Mouse (Mus musculus) ovary, postnatal 10 days (tissue): ENCODE data around the gene Sstr3.
A peak's percentile ranks its signal among the peaks of the same experiment; 100 is the strongest.

Source experiments
- DNase-seq: peaks from one replicate; pipeline ENCODE4 v3.0.0; 2022; ENCODE audit warnings: low spot score

Gene Sstr3

GRCm38 (mm10) chr15:78559141-78559979 lies 14.9 kb upstream of the Sstr3 start:
- DNase-seq, result no peak

- DNase-seq, result no peak
These were observed 13.4 kb upstream of the Sstr3 start for GRCm38 (mm10) chr15:78557693-78558535.

GRCm38 (mm10) chr15:78554545-78555313 lies 10.2 kb upstream of the Sstr3 start:
- no peak for DNase-seq

GRCm38 (mm10) chr15:78549189-78549734 lies 4.8 kb upstream of the Sstr3 start:
- DNase-seq, result no peak

GRCm38 (mm10) chr15:78548711-78549110 lies 4.2 kb upstream of the Sstr3 start:
- no peak for DNase-seq

GRCm38 (mm10) chr15:78548336-78548665 lies 3.8 kb upstream of the Sstr3 start:
- DNase-seq, result no peak

GRCm38 (mm10) chr15:78547415-78548335 lies 3.2 kb upstream of the Sstr3 start:
- no peak for DNase-seq

- no peak for DNase-seq
These were observed 1.6 kb upstream of the Sstr3 start for GRCm38 (mm10) chr15:78546060-78546459.

GRCm38 (mm10) chr15:78544041-78544440 lies 444 bp downstream of the Sstr3 start:
- no peak for DNase-seq

GRCm38 (mm10) chr15:78542767-78543303 lies 1.6 kb downstream of the Sstr3 start:
- DNase-seq, result no peak

GRCm38 (mm10) chr15:78542098-78542766 lies 2.3 kb downstream of the Sstr3 start:
- no peak for DNase-seq

GRCm38 (mm10) chr15:78541606-78542005 lies 2.9 kb downstream of the Sstr3 start:
- DNase-seq, result no peak

GRCm38 (mm10) chr15:78541036-78541435 lies 3.4 kb downstream of the Sstr3 start:
- DNase-seq, result no peak

GRCm38 (mm10) chr15:78535723-78536421 lies 8.6 kb downstream of the Sstr3 start:
- no peak for DNase-seq

GRCm38 (mm10) chr15:78533346-78533835 lies 11.1 kb downstream of the Sstr3 start:
- no peak for DNase-seq

GRCm38 (mm10) chr15:78532566-78533345 lies 11.7 kb downstream of the Sstr3 start:
- DNase-seq, result no peak

GRCm38 (mm10) chr15:78531901-78532469 lies 12.5 kb downstream of the Sstr3 start:
- DNase-seq, result peak; percentile 96

GRCm38 (mm10) chr15:78531451-78531720 lies 13.1 kb downstream of the Sstr3 start:
- DNase-seq, result no peak
